Mouse (Mus musculus) myocyte (in vitro differentiated cells): Measurements from ENCODE around the gene Mlxipl.

Source experiments
- POLR2A ChIP-seq: IDR thresholded peaks from one replicate; pipeline ENCODE4 v1.6.1; 2011; ENCODE audit warnings: low read depth, mild to moderate bottlenecking, control low read depth, moderate library complexity; ENCODE audit not compliant: insufficient read length
- TCF12 ChIP-seq: IDR thresholded peaks from one replicate; pipeline ENCODE4 v1.6.1; 2011; ENCODE audit warnings: mild to moderate bottlenecking, control low read depth; ENCODE audit not compliant: poor library complexity, insufficient read depth, severe bottlenecking
- USF1 ChIP-seq: IDR thresholded peaks from one replicate; pipeline ENCODE4 v1.6.1; 2011; ENCODE audit warnings: low read depth, mild to moderate bottlenecking, control low read depth, moderate library complexity

DNA sequence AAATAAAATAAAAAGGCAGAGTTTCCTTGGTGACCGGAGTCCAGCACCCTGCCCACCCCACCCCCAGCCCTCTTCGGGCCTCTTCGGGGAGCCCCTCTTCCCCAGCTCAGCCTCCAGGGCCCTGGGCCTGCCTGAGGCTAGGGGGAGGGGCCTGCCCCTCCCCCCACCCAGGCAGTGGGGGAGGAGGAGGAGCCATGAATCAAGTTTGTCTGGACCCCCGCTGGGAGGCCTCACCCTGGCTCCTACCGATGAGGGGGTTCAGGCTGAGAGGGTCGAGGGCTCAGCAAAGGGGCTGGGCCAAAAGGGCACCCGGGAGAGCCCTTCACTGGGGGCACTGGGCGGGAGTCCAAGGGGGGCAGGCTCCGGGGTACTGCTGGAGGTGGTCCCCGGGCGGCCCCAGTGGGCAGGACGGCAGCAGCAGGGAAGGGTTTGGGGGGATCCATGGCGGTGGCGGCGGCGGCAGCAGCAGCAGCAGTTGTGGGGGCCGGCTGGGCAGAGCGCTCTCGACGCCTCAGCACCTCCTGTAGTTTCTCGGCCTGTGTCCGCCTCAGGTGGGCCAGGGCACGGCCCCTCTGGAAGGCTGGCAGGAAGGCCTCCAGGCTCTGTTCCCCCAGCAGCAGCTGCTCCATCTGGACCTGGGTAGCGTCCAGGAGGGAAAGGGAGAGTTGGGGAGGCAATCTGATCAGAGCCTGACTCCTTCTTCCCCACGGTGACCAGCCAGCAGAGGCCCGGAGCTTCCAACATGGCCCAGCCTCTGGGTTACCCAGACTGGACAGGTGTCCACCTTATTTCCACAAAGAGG lies 16.1 kb upstream of the Mlxipl start:
- no peak for TF ChIP-seq POLR2A
- no peak for TF ChIP-seq USF1
- no peak for TF ChIP-seq TCF12
